Mouse (Mus musculus) ES-Bruce4 (cell line): ENCODE measurements around the gene Nat8l. TPM values are rescaled to one million over a fixed set of nuclear protein-coding genes. Genes with fewer than 3 reads are reported as not detected.
"Not testable (repeated sequence)": the region's sequence is repeated elsewhere in the genome, so short reads cannot be mapped to it uniquely, and the experiment has no call there.

Experiments
- H3K27ac ChIP-seq: 2 replicates; pipeline ENCODE4 v1.5.1; 2012; ENCODE audit warnings: low read length, inconsistent platforms; ENCODE audit not compliant: insufficient read depth
- H3K27me3 ChIP-seq: 2 replicates; pipeline ENCODE4 v1.6.1; 2012; ENCODE audit warnings: mild to moderate bottlenecking, low read length, inconsistent platforms; ENCODE audit not compliant: control insufficient read depth, poor library complexity, insufficient read depth, severe bottlenecking
- H3K36me3 ChIP-seq: 2 replicates; pipeline ENCODE4 v1.6.1; 2012; ENCODE audit warnings: inconsistent platforms, mild to moderate bottlenecking, low read length, moderate library complexity; ENCODE audit not compliant: control insufficient read depth, poor library complexity, insufficient read depth, severe bottlenecking
- H3K4me1 ChIP-seq: one replicate; pipeline ENCODE4 v1.8.1; 2011; ENCODE audit warnings: low read length; ENCODE audit not compliant: control insufficient read depth, insufficient read depth
- H3K4me3 ChIP-seq: 2 replicates; pipeline ENCODE4 v1.5.1; 2011; ENCODE audit warnings: low read depth, mild to moderate bottlenecking, low read length
- H3K9ac ChIP-seq: 2 replicates; pipeline ENCODE4 v1.6.1; 2012; ENCODE audit warnings: low read depth, mild to moderate bottlenecking, inconsistent platforms; ENCODE audit not compliant: poor library complexity, severe bottlenecking
- H3K9me3 ChIP-seq: replicated peaks from 2 replicates; pipeline ENCODE4 v1.6.1; 2012; ENCODE audit warnings: mild to moderate bottlenecking, low read length, inconsistent platforms; ENCODE audit not compliant: control insufficient read depth, poor library complexity, insufficient read depth, severe bottlenecking
- CTCF ChIP-seq: IDR thresholded peaks from one replicate; pipeline ENCODE4 v1.8.1; 2011; ENCODE audit warnings: low read depth, low read length
- EP300 ChIP-seq: IDR thresholded peaks from 2 replicates; pipeline ENCODE4 v1.6.1; 2011; ENCODE audit warnings: low read depth, low read length; ENCODE audit not compliant: insufficient read depth
- POLR2A ChIP-seq: IDR thresholded peaks from one replicate; pipeline ENCODE4 v1.8.1; 2011; ENCODE audit warnings: low read length; ENCODE audit not compliant: insufficient read depth
- polyA plus RNA-seq: library from polyadenylated mRNA; stranded (reverse); fragments of >200 nt; gene quantifications from 2 replicates; pipeline ENCODE4 v1.2.4, GENCODE M21; 2011; ENCODE audit warnings: low read depth; ENCODE audit not compliant: missing spikeins, insufficient read depth, insufficient read length

Gene Nat8l
- 0.63 and 0.84 TPM in 2 replicates for polyA plus RNA-seq

DNA sequence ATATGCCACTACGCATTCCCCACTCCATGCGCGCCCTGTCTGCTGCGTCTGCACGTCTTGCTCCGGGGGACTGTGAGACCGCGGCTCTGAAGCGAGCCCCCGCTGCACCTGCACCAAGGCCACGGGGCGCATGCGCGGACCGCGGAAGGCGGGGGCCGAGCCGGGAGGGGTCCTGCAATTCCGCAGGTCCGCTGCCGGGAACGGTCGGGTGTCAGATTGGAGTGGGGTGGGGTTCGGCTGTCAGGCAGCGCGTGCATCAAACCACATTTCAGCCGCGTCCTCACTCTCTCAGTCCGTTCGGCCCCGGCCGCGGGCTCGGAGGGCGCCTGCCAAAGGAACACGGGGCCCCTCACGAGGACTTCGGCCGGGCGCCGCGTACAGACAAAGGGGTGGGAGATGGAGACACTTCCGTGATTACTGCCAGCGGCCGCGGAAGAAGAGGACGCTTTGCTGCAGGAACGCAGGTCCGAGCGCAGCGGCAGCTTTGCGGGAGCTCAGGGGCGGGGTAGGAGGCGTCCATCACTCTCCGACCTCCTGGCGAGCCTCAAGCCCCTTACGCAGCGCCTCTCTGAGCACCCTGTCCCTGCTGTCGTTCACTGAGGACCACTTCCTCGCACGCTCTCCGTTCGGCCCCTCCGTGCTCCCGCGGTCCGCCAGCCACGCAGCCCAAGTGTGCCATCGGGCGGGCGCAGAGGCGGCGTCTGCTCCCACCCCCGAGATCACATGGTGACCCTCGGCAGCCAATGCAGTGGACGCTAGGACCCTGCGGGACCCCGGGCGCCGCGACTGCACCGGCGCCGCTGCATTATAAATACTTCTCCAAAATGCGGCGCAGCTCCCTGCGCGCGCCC, at the start of gene Nat8l:
TSS of gene Nat8l (plus strand) at position 142 of the 851 bp plus-strand sequence.
- Histone ChIP-seq H3K9ac (peak within 1 kb of the TSS; percentile 66), H3K4me3 (peak within 1 kb of the TSS; percentile 71), H3K27ac (no peak within 1 kb of the TSS), H3K9me3 (no peaks in the 10 kb centered on the region), H3K4me1 (peaks cover 2% of the 10 kb centered on the region), H3K27me3 (peaks cover 11% of the 10 kb centered on the region; the same call in 1 of the 2 replicates), H3K36me3 (no peaks in the 10 kb centered on the region)
- no peak for TF ChIP-seq EP300
- no peak for TF ChIP-seq POLR2A
- TF ChIP-seq CTCF = no peak

DNA sequence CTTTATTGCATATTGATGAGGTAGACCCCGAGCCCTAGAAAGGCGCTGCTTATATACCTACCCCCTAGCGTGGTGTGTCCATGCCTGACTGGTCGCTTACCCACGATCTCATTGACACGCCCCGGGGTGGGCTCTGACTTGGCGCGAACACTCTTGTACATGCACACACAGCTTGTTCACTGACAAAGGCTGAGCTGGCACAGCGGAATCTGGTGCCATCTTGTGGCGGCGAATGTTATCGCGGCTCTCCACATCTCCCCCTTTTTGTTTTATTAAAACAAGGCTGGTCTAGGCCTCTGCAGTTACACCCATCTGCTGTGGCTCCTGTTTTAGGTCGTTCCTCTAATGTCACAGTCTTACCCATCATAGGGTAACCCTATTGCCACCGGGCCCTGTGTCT, 48.7 kb upstream of the Nat8l start:
- H3K9me3 ChIP-seq = peaks cover 15% of the 10 kb centered on the region
- H3K9ac ChIP-seq, H3K36me3 ChIP-seq, H3K4me3 ChIP-seq, H3K4me1 ChIP-seq, H3K27ac ChIP-seq, H3K27me3 ChIP-seq: not testable (repeated sequence)
- peak; percentile 24 for TF ChIP-seq CTCF

DNA sequence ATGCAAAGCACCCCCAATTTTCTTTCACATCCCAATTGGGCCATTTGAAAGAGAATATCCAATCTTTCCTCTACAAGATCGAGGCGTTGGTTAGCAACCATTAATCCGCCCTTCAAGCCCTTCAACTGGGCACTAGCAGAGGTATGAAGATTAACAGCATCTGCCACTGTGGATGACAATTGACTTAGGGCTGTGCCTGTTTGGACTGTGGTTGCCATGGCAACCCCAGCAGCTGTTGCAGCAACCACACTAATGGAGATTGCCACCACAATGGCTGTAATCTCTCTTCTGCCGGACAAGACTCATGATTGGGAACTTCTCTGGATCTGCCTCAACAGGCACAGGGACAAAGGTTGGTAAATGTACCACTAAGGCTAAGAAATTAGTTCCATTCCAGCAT, 47.5 kb upstream of the Nat8l start:
- Histone ChIP-seq H3K27me3 (no peaks in the 10 kb centered on the region), H3K9ac (no peak overlapping the region), H3K4me3 (no peak overlapping the region), H3K27ac (no peak overlapping the region), H3K4me1 (no peaks in the 10 kb centered on the region), H3K9me3 (peaks cover 18% of the 10 kb centered on the region), H3K36me3 (no peaks in the 10 kb centered on the region)
- TF ChIP-seq POLR2A (no peak), EP300 (no peak), CTCF (no peak)

DNA sequence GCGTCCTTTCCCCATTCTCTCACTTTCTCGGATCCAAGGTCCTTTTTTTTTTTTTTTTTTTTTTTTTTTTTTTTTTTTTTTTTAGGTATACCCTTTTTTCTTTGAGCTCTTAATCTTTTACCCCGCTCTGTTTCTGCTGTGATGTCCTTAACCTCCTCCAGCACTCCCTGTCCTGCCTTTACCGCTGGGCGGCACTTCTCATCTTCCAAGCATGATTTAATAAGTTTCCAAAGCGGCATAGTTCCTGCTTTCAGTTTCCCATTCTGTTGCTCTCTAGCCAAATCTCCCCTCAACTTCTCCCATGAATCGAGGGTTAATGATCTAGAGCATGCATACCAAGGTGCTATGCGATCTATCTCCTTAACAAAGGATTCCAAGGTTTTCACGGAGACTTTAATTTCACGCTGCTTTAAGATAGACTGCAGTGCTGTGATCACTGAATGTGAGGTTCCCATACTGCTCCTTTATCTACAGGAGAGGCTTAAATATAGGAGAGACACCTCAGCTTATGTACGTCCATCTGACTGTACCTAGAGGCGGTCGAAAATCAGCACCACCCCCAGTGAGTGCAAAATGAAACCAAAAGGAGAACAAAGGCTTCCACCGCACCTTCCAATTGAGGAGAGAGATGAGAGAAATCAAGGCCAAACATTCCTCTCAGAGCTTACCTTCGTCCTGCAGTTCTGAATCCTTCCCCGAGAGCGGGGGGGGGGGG, 42.2 kb upstream of the Nat8l start:
- H3K4me1 ChIP-seq = no peaks in the 10 kb centered on the region
- no peaks in the 10 kb centered on the region for H3K36me3 ChIP-seq
- H3K27ac ChIP-seq = no peak overlapping the region
- peaks cover 10% of the 10 kb centered on the region for H3K9me3 ChIP-seq
- H3K27me3 ChIP-seq = no peaks in the 10 kb centered on the region
- TF ChIP-seq POLR2A (no peak), CTCF (no peak), EP300 (no peak)
- H3K9ac ChIP-seq = no peak overlapping the region
- no peak overlapping the region for H3K4me3 ChIP-seq

DNA sequence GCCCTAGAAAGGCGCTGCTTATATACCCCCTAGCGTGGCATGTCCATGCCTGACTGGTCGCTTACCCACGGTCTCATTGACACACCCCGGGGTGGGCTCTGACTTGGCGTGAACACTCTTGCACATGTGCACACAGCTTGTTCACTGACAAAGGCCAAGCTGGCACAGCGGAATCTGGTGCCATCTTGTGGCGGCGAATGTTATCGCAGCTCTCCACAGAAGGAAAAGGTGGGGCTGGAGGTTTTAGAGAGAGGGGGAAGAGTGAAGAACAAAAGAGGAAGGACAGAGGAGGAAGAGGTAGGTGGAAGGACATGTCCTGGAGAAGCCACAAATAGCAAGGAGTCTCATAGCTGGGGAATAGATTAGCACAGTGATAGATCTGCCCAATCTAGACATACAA, 41.4 kb upstream of the Nat8l start:
- no peak overlapping the region for H3K4me3 ChIP-seq
- H3K36me3 ChIP-seq = no peaks in the 10 kb centered on the region
- no peak overlapping the region for H3K9ac ChIP-seq
- H3K4me1 ChIP-seq = no peaks in the 10 kb centered on the region
- peaks cover 10% of the 10 kb centered on the region for H3K9me3 ChIP-seq
- H3K27ac ChIP-seq = no peak overlapping the region
- H3K27me3 ChIP-seq = no peaks in the 10 kb centered on the region
- TF ChIP-seq POLR2A = no peak
- peak; percentile 91 for TF ChIP-seq CTCF

DNA sequence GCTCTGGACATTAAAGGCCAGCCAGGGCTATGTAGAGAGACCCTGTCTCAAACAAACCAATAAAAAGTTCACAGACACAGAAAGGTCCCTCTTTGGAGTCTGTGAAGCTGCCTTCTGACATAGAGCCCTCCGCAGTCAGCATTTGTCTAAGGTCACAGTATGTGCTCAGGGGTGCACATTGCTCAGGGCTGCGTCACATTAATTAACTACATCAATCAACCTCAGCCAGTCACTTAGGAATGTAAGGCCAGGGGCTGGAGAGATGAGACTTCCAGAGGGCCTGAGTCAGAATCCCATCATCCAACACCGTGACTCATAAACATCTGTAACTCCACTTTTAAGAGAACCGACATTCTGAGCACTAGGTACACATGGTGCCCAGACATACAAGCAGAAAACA, 39.9 kb upstream of the Nat8l start:
- no peaks in the 10 kb centered on the region for H3K27me3 ChIP-seq
- no peak overlapping the region for H3K27ac ChIP-seq
- H3K4me3 ChIP-seq = no peak overlapping the region
- no peak overlapping the region for H3K9ac ChIP-seq
- TF ChIP-seq EP300 (no peak), CTCF (no peak), POLR2A (no peak)
- no peaks in the 10 kb centered on the region for H3K4me1 ChIP-seq
- H3K36me3 ChIP-seq = no peaks in the 10 kb centered on the region
- peaks cover 10% of the 10 kb centered on the region for H3K9me3 ChIP-seq
